24 mouse cellular contexts compared by ENCODE assay signal in the genomic region with DNA sequence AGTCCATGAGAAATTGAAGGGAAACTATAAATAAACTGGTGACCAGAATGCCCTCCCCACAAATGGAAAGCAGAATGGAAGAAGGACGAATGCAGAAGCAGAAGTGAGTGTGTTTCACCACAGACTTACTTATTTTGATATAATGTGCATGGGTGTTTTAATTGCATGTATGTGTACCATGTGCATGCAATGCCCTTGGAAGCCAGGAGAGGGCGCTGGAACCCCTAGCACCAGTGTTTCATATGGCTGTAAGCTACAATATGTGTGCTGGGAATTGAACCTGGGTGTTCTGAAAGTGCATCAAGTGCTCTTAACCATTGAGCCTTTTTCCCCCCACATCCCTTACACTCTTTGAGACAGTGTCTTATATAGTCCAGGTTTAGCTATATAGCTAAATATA.
DNase-seq lines count a peak whose midpoint lies in the region; TF ChIP-seq lines count a peak whose summit lies in the region.
"Had no signal": no experiment of that assay in that cellular context is flagged by ENCODE, and none has a peak within 500 bp of the region (broad histone marks: within the 10 kb centered on the region; RNA-seq: fewer than 3 reads in every experiment).

No protein-coding gene starts in this region.

- H3K27ac ChIP-seq in cerebellum, adult 2 months (ENCODE audit: insufficient read depth, low read length): no peak overlapping the region
- no peak overlapping the region for H3K27ac ChIP-seq in left cerebral cortex, adult 2 months
- H3K27ac ChIP-seq in testis, adult 2 months (ENCODE audit: control insufficient read depth, insufficient read depth, low read depth, low read length): no peak overlapping the region
- H3K27ac ChIP-seq: limb, embryonic 15.5 days; neural tube, embryonic 13.5 days had no signal

- no peaks in the 10 kb centered on the region for H3K4me1 ChIP-seq in cerebellum, adult 2 months (ENCODE audit: control insufficient read depth, insufficient read depth, low read length)
- H3K4me1 ChIP-seq in testis, adult 2 months (ENCODE audit: control insufficient read depth, insufficient read depth, low read length): no peaks in the 10 kb centered on the region

- 69% methylated on average over 2 of the region's 2 CpGs for WGBS in cerebellum, adult 2 months

- no peak for DNase-seq in cerebellum, adult 2 months
- DNase-seq in cerebellum, postnatal 4 days (ENCODE audit: low spot score in 2 of 2): no peak
- DNase-seq in left cerebral cortex, adult 2 months (ENCODE audit: extremely low spot score in 1 of 2, low spot score in 2 of 2): no peak
- DNase-seq in left cerebral cortex, postnatal 4 days: no peak
- no peak for DNase-seq in testis, postnatal 14 days (ENCODE audit: low spot score)
- no peak for DNase-seq in spleen, adult 12 weeks (ENCODE audit: low spot score)
- DNase-seq in left cerebral cortex, adult 8-10 months (ENCODE audit: low spot score in 2 of 2): no peak
- DNase-seq: adrenal gland, postnatal 14 days; cerebellum, adult 9-10 months; gastrocnemius, postnatal 14 days; heart, adult 18-20 months; heart, postnatal 10 days; kidney, adult 8-10 months; kidney, postnatal 25 days; lung, postnatal 4 days; midbrain, embryonic 14.5 days; thymus, adult 2 months; thymus, postnatal 4 days had no signal

- H3K27me3 ChIP-seq in cerebellum, adult 2 months (ENCODE audit: control insufficient read depth, insufficient read depth, low read length): no peaks in the 10 kb centered on the region; the same call in 1 of the 2 replicates
- no peaks in the 10 kb centered on the region for H3K27me3 ChIP-seq in testis, adult 2 months (ENCODE audit: control insufficient read depth, insufficient read depth, low read length)

- H3K4me3 ChIP-seq in cerebellum, adult 2 months (replicated peaks; ENCODE audit: insufficient read depth, low read depth, low read length): no peak overlapping the region
- H3K4me3 ChIP-seq in left cerebral cortex, adult 2 months: no peak overlapping the region
- no peak overlapping the region for H3K4me3 ChIP-seq in testis, adult 2 months (ENCODE audit: control insufficient read depth, low read depth, low read length)
- H3K4me3 ChIP-seq: heart, embryonic 12.5 days; limb, embryonic 15.5 days; myocyte; neural tube, embryonic 13.5 days had no signal

- intact Hi-C loops in left cerebral cortex, adult 2 months (cut with DNase I): no loop called here
- intact Hi-C loops in left cerebral cortex, postnatal 4 days (cut with DNase I): loop anchor here (10.0 kb wide), 1 partner anchor 310 kb away; the partner anchor contains the start of gene Lrfn2

- 0 out of 2 replicates have a peak, but pooled peaks have one; percentile 6 for TF ChIP-seq CTCF in cerebellum, adult 2 months (IDR thresholded peaks at IDR 0.05; ENCODE audit: borderline replicate concordance, insufficient read depth, low read depth, low read length)
- peak; percentile 17 for TF ChIP-seq CTCF in left cerebral cortex, adult 2 months (IDR thresholded peaks at IDR 0.05)
- TF ChIP-seq CTCF in testis, adult 2 months (IDR thresholded peaks at IDR 0.05; ENCODE audit: control insufficient read depth, insufficient read depth, insufficient replicate concordance, low read depth, low read length): peak; percentile 76; the same call in 1 of the 2 replicates

- H3K36me3 ChIP-seq in testis, adult 2 months (ENCODE audit: control insufficient read depth, insufficient read depth, low read length): no peaks in the 10 kb centered on the region
- H3K36me3 ChIP-seq: G1E; heart, embryonic 12.5 days; limb, embryonic 15.5 days; neural tube, embryonic 13.5 days had no signal

- TF ChIP-seq POLR2A in cerebellum, adult 2 months (IDR thresholded peaks at IDR 0.05; ENCODE audit: borderline replicate concordance, insufficient read depth, low read length): no peak
- no peak for TF ChIP-seq POLR2A in testis, adult 2 months (IDR thresholded peaks at IDR 0.05; ENCODE audit: control insufficient read depth, low read depth, low read length)

Comparison
In these comparisons a context has a peak if more than half of its experiments do, and no peak if none do; other contexts are left out.
1. CTCF ChIP-seq: peak in every context shown above with its lines; median percentile 76 in testis, adult 2 months; 17 in left cerebral cortex, adult 2 months; 6 in cerebellum, adult 2 months.